Mouse (Mus musculus) hindbrain, embryonic 15.5 days (tissue): Measurements from ENCODE around the gene Heatr5a. TPM values are rescaled to one million over a fixed set of nuclear protein-coding genes. Genes with fewer than 3 reads are reported as not detected.

Experiments used
- ATAC-seq: fragments of 200-750 bp; cut with Nextera tagmentation; 2 replicates; pipeline ENCODE4 v1.8.0; 2017; ENCODE audit warnings: low read depth, moderate number of reproducible peaks, moderate TSS enrichment; ENCODE audit not compliant: low FRiP score
- H3K27ac ChIP-seq: fragments of 300-500 bp; sonication (generic); replicated peaks from 2 replicates; pipeline ENCODE4 v1.5.1; 2015; ENCODE audit warnings: mild to moderate bottlenecking, inconsistent platforms
- H3K27me3 ChIP-seq: fragments of 300-500 bp; sonication (generic); 2 replicates; pipeline ENCODE4 v1.6.1; 2015; ENCODE audit warnings: control low read depth, inconsistent platforms
- H3K36me3 ChIP-seq: fragments of 300-500 bp; sonication (generic); 2 replicates; pipeline ENCODE4 v1.6.1; 2015; ENCODE audit warnings: control low read depth, inconsistent platforms
- H3K4me1 ChIP-seq: fragments of 300-500 bp; sonication (generic); replicated peaks from 2 replicates; pipeline ENCODE4 v1.6.1; 2015; ENCODE audit warnings: control low read depth, inconsistent platforms
- H3K4me2 ChIP-seq: fragments of 300-500 bp; sonication (generic); 2 replicates; pipeline ENCODE4 v1.6.1; 2015; ENCODE audit warnings: moderate library complexity, mild to moderate bottlenecking, inconsistent platforms
- H3K4me3 ChIP-seq: fragments of 300-500 bp; sonication (generic); 2 replicates; pipeline ENCODE4 v1.5.1; 2015; ENCODE audit warnings: mild to moderate bottlenecking, inconsistent platforms
- H3K9ac ChIP-seq: fragments of 300-500 bp; sonication (generic); 2 replicates; pipeline ENCODE4 v1.6.1; 2015; ENCODE audit warnings: inconsistent platforms
- H3K9me3 ChIP-seq: fragments of 300-500 bp; sonication (generic); 2 replicates; pipeline ENCODE4 v1.6.1; 2016; ENCODE audit warnings: control low read depth, inconsistent platforms
- WGBS: fragments of 180-500 bp; shearing (Covaris S2); methylation state at CpG from one replicate; pipeline ENCODE4 v1.1.7; 2015; 5-methylcytosine and 5-hydroxymethylcytosine counted together
- polyA plus RNA-seq: library from polyadenylated mRNA; unstranded; fragments of >200 nt; fragmentation: Nextera tagmentation; extraction: Ambion mirVana; gene quantifications from 2 replicates; pipeline ENCODE4 v1.2.1, GENCODE M21; 2015

The Heatr5a gene
- polyA plus RNA-seq, 1 experiment from 2014 or later: 7.1 TPM

- Histone ChIP-seq H3K9ac (no peak overlapping the region), H3K9me3 (no peaks in the 10 kb centered on the region), H3K27ac (no peak overlapping the region), H3K36me3 (no peaks in the 10 kb centered on the region), H3K4me2 (no peak overlapping the region), H3K27me3 (no peaks in the 10 kb centered on the region), H3K4me3 (no peak overlapping the region), H3K4me1 (no peaks in the 10 kb centered on the region)
- no peak for ATAC-seq
- 88% methylated on average over 7 of the region's 7 CpGs for WGBS
These were observed 115.7 kb downstream of the Heatr5a start for GRCm38 (mm10) chr12:51855453-51855852.

GRCm38 (mm10) chr12:51851617-51852016, 119.5 kb downstream of the Heatr5a start:
- Histone ChIP-seq H3K9me3 (no peaks in the 10 kb centered on the region), H3K4me1 (no peaks in the 10 kb centered on the region), H3K9ac (no peak overlapping the region), H3K4me2 (no peak overlapping the region), H3K36me3 (no peaks in the 10 kb centered on the region), H3K27ac (no peak overlapping the region), H3K4me3 (no peak overlapping the region), H3K27me3 (no peaks in the 10 kb centered on the region)
- no peak for ATAC-seq
- WGBS: 92% methylated on average over 4 of the region's 4 CpGs

- H3K9me3 ChIP-seq: no peaks in the 10 kb centered on the region
- no peak overlapping the region for H3K4me2 ChIP-seq
- WGBS: 92% methylated on average over 3 of the region's 3 CpGs
- H3K36me3 ChIP-seq: no peaks in the 10 kb centered on the region
- H3K9ac ChIP-seq: no peak overlapping the region
- no peaks in the 10 kb centered on the region for H3K4me1 ChIP-seq
- H3K27ac ChIP-seq: no peak overlapping the region
- no peak for ATAC-seq
- no peaks in the 10 kb centered on the region for H3K27me3 ChIP-seq
- H3K4me3 ChIP-seq: no peak overlapping the region
These were observed 120.0 kb downstream of the Heatr5a start for GRCm38 (mm10) chr12:51851155-51851554.

- Histone ChIP-seq H3K9me3 (no peaks in the 10 kb centered on the region), H3K4me1 (no peaks in the 10 kb centered on the region), H3K36me3 (no peaks in the 10 kb centered on the region), H3K9ac (no peak overlapping the region), H3K27me3 (no peaks in the 10 kb centered on the region), H3K4me2 (no peak overlapping the region), H3K27ac (no peak overlapping the region), H3K4me3 (no peak overlapping the region)
- ATAC-seq: no peak
- WGBS: 87% methylated on average over 4 of the region's 4 CpGs
These were observed 120.8 kb downstream of the Heatr5a start for GRCm38 (mm10) chr12:51850339-51850738.

- no peak overlapping the region for H3K4me3 ChIP-seq
- H3K9me3 ChIP-seq: no peaks in the 10 kb centered on the region
- H3K9ac ChIP-seq: no peak overlapping the region
- no peak overlapping the region for H3K4me2 ChIP-seq
- H3K27ac ChIP-seq: no peak overlapping the region
- ATAC-seq: no peak
- 93% methylated on average over 2 of the region's 2 CpGs for WGBS
- H3K4me1 ChIP-seq: no peaks in the 10 kb centered on the region
- H3K36me3 ChIP-seq: no peaks in the 10 kb centered on the region
- no peaks in the 10 kb centered on the region for H3K27me3 ChIP-seq
These were observed 121.2 kb downstream of the Heatr5a start for GRCm38 (mm10) chr12:51849902-51850301.

- Histone ChIP-seq H3K4me3 (no peak overlapping the region), H3K27me3 (no peaks in the 10 kb centered on the region), H3K4me2 (no peak overlapping the region), H3K9me3 (no peaks in the 10 kb centered on the region), H3K9ac (no peak overlapping the region), H3K27ac (no peak overlapping the region), H3K4me1 (peaks cover 11% of the 10 kb centered on the region), H3K36me3 (no peaks in the 10 kb centered on the region)
- 88% methylated on average over 9 of the region's 9 CpGs for WGBS
- ATAC-seq: no peak
These were observed 123.0 kb downstream of the Heatr5a start for GRCm38 (mm10) chr12:51847953-51848680.

- H3K4me3 ChIP-seq: peak overlapping the region; percentile 71
- peak; percentile 36; the same call in 1 of the 2 replicates for ATAC-seq
These were observed 125.9 kb downstream of the Heatr5a start for GRCm38 (mm10) chr12:51845261-51845660.

GRCm38 (mm10) chr12:51844771-51845256, 126.3 kb downstream of the Heatr5a start:
- Histone ChIP-seq H3K27me3 (no peaks in the 10 kb centered on the region), H3K9me3 (no peaks in the 10 kb centered on the region), H3K36me3 (no peaks in the 10 kb centered on the region), H3K4me3 (peak overlapping the region; percentile 71), H3K9ac (peak overlapping the region; percentile 63), H3K27ac (peak overlapping the region; percentile 84), H3K4me2 (peak overlapping the region; percentile 88), H3K4me1 (peaks cover 11% of the 10 kb centered on the region)
- ATAC-seq: peak; percentile 98
- WGBS: 0% methylated on average over 17 of the region's 17 CpGs

More at GRCm38 (mm10) chr12:51845261-51845660, 125.9 kb downstream of the Heatr5a start:
- H3K27me3 ChIP-seq: no peaks in the 10 kb centered on the region
- H3K9me3 ChIP-seq: no peaks in the 10 kb centered on the region
- H3K36me3 ChIP-seq: no peaks in the 10 kb centered on the region
- no peak overlapping the region for H3K27ac ChIP-seq
- H3K9ac ChIP-seq: no peak overlapping the region
- peaks cover 11% of the 10 kb centered on the region for H3K4me1 ChIP-seq
- 65% methylated on average over 1 of the region's 1 CpGs for WGBS
- H3K4me2 ChIP-seq: peak overlapping the region; percentile 88

GRCm38 (mm10) chr12:51843576-51844520, 127.3 kb downstream of the Heatr5a start:
- ATAC-seq: no peak
- 35% methylated on average over 15 of the region's 15 CpGs for WGBS
- Histone ChIP-seq H3K9me3 (no peaks in the 10 kb centered on the region), H3K4me2 (peak overlapping the region; percentile 88), H3K9ac (peak overlapping the region; percentile 63), H3K27ac (peak overlapping the region; percentile 84), H3K36me3 (no peaks in the 10 kb centered on the region), H3K4me1 (peaks cover 11% of the 10 kb centered on the region), H3K4me3 (peak overlapping the region; percentile 71), H3K27me3 (no peaks in the 10 kb centered on the region)

GRCm38 (mm10) chr12:51842081-51842864, 128.8 kb downstream of the Heatr5a start:
- H3K9me3 ChIP-seq: no peaks in the 10 kb centered on the region
- H3K27me3 ChIP-seq: no peaks in the 10 kb centered on the region
- no peak overlapping the region for H3K4me3 ChIP-seq
- H3K4me2 ChIP-seq: no peak overlapping the region
- H3K4me1 ChIP-seq: peaks cover 11% of the 10 kb centered on the region
- H3K36me3 ChIP-seq: no peaks in the 10 kb centered on the region
- no peak for ATAC-seq
- no peak overlapping the region for H3K9ac ChIP-seq
- no peak overlapping the region for H3K27ac ChIP-seq
- 57% methylated on average over 6 of the region's 6 CpGs for whole genome bisulfite sequencing

- ATAC-seq: no peak
- WGBS: 91% methylated on average over 1 of the region's 1 CpGs
These were observed 131.3 kb downstream of the Heatr5a start for GRCm38 (mm10) chr12:51839856-51840255.

More at GRCm38 (mm10) chr12:51839856-51840255, 131.3 kb downstream of the Heatr5a start:
- H3K9ac ChIP-seq: no peak overlapping the region
- no peaks in the 10 kb centered on the region for H3K27me3 ChIP-seq
- H3K36me3 ChIP-seq: no peaks in the 10 kb centered on the region
- no peak overlapping the region for H3K27ac ChIP-seq
- H3K4me2 ChIP-seq: no peak overlapping the region
- no peak overlapping the region for H3K4me3 ChIP-seq
- peaks cover 11% of the 10 kb centered on the region for H3K4me1 ChIP-seq
- H3K9me3 ChIP-seq: no peaks in the 10 kb centered on the region
